Mouse (Mus musculus): ENCODE data around the gene Eefsec. TPM values are rescaled to one million over a fixed set of nuclear protein-coding genes. Genes with fewer than 3 reads are reported as not detected.
A peak's percentile ranks its signal among the peaks of the same experiment; 100 is the strongest.

Eefsec gene
- polyA plus RNA-seq, 1 experiment from 2014 or later = 32.3 TPM

DNA sequence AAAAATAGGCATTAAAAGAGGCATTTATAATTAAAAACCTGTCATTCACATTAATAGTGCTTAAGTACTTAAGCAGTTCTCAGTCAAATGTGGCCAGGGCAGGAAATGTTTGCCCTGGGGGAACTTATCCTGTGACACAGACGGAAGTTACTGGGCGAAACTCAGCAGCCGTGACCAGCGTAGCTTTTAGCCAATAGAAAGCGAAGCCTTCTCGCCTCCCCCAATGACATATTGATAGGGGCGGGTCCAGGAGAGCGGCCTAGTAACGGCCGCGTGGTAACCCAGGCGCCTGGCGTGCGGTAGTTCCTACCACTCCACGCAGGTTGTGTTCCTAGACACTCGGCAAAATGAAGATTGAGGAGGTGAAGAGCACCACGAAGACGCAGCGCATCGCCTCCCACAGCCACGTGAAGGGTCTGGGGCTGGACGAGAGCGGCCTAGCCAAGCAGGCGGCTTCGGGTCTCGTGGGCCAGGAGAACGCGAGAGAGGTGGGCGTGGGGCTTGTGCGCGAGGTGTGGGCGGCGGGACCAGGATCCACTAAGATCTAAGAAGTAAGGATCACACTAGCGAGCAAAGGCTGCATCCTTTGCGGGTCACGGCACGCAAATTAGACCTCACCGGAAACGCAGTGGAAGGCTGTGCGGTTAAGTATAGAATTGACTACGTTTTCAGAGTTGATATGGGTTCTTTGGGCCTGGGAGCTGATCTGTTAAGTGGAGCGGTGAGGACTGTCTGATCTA, 19.0 kb upstream of the Eefsec start, which contains the start of gene Ruvbl1:
TSS of gene Ruvbl1 (plus strand) at position 229 of the 740 bp plus-strand sequence.
- no peaks in the 10 kb centered on the region for H3K27me3 ChIP-seq
- H3K4me3 ChIP-seq = peak within 1 kb of the TSS; percentile 72
- no peak within 1 kb of the TSS for H3K27ac ChIP-seq (replicated peaks)
- no peaks in the 10 kb centered on the region for H3K9me3 ChIP-seq
- WGBS = under 1% methylated on average over 42 of the region's 42 CpGs
- peak; percentile 100 for ATAC-seq (ENCODE audit: low read depth)
- peak within 1 kb of the TSS; percentile 90 for H3K4me2 ChIP-seq
- peaks cover 20% of the 10 kb centered on the region for H3K4me1 ChIP-seq (replicated peaks)
- peak within 1 kb of the TSS; percentile 77 for H3K9ac ChIP-seq
- H3K36me3 ChIP-seq = peaks cover 32% of the 10 kb centered on the region

DNA sequence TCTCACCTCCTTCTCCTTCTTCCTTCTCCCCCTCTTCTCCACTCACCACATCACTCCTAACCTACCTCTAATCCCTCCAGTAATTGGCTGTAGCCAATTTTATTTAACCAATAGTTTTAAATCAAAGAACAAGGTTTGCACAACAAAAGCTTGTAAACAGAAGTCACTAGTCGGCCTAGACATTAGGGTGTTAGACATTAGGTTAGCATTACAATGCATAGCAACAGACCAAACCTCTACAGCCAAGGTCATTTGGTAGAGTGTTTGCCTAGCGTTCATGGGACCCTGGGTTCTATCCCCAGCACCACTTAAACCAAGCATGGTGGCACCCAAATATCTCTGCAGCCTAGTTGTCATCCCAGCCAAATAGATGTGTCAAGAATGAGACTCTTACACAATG, 8.2 kb upstream of the Eefsec start:
- 66% methylated on average over 2 of the region's 2 CpGs for WGBS
- no peak overlapping the region for H3K4me3 ChIP-seq
- no peaks in the 10 kb centered on the region for H3K9me3 ChIP-seq
- H3K9ac ChIP-seq = no peak overlapping the region
- H3K36me3 ChIP-seq = no peaks in the 10 kb centered on the region
- no peak overlapping the region for H3K27ac ChIP-seq (replicated peaks)
- ATAC-seq (ENCODE audit: low read depth) = no peak
- peaks cover 5% of the 10 kb centered on the region; the same call in 1 of the 2 replicates for H3K27me3 ChIP-seq
- H3K4me1 ChIP-seq (replicated peaks) = no peaks in the 10 kb centered on the region
- H3K4me2 ChIP-seq = no peak overlapping the region

DNA sequence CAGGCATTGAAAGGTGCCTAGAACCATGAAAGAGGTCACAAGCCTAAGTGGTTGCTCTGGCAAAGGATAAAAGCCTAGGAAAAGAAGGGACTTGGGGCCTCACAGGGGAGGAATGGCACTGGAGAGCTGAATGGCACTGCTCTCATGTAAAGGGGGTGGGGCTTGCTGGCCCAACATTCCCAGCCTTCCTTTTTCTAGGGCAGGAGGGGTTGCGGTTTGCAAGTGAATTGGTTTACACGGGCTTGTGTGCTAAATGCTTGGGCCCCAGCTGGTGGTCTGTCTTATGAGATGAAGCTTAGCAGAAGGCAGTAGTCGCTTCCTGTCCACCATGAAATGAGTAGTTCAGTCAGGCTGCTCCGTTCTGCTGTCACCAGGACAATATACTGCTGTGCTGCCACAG, 1.1 kb upstream of the Eefsec start:
- peaks cover 11% of the 10 kb centered on the region; the same call in 1 of the 2 replicates for H3K27me3 ChIP-seq
- H3K9me3 ChIP-seq = no peaks in the 10 kb centered on the region
- peaks cover 18% of the 10 kb centered on the region for H3K4me1 ChIP-seq (replicated peaks)
- H3K4me2 ChIP-seq = no peak overlapping the region
- 9% methylated on average over 4 of the region's 4 CpGs for WGBS
- H3K36me3 ChIP-seq = no peaks in the 10 kb centered on the region
- no peak overlapping the region for H3K4me3 ChIP-seq
- H3K9ac ChIP-seq = no peak overlapping the region
- ATAC-seq (ENCODE audit: low read depth) = no peak
- H3K27ac ChIP-seq (replicated peaks) = no peak overlapping the region

DNA sequence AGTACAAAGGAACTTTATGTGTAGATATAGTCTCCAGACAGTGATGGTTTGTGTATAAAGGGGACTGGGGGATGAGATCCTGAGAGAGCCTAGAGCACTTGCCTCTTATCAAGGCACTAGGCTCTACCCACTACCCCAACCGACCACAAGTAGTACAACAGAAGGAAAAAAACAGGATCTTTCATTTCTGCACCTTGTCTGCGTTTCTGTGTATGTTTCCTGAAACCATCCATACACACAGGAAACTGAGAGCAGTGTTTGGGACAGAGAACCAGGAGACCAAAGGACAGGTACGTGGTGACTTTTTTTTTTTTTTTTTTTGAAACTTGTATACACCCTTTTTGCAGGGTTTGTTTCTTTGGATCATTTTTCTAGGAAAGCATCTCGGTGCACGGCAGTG, 678 bp downstream of the Eefsec start:
- peaks cover 18% of the 10 kb centered on the region for H3K4me1 ChIP-seq (replicated peaks)
- WGBS = 11% methylated on average over 5 of the region's 5 CpGs
- peak overlapping the region; percentile 79 for H3K4me3 ChIP-seq
- H3K27me3 ChIP-seq = peaks cover 5% of the 10 kb centered on the region; the same call in 1 of the 2 replicates
- no peak for ATAC-seq (ENCODE audit: low read depth)
- peak overlapping the region; percentile 92 for H3K9ac ChIP-seq
- peak overlapping the region; percentile 81 for H3K4me2 ChIP-seq
- H3K36me3 ChIP-seq = no peaks in the 10 kb centered on the region
- H3K9me3 ChIP-seq = no peaks in the 10 kb centered on the region
- H3K27ac ChIP-seq (replicated peaks) = no peak overlapping the region

DNA sequence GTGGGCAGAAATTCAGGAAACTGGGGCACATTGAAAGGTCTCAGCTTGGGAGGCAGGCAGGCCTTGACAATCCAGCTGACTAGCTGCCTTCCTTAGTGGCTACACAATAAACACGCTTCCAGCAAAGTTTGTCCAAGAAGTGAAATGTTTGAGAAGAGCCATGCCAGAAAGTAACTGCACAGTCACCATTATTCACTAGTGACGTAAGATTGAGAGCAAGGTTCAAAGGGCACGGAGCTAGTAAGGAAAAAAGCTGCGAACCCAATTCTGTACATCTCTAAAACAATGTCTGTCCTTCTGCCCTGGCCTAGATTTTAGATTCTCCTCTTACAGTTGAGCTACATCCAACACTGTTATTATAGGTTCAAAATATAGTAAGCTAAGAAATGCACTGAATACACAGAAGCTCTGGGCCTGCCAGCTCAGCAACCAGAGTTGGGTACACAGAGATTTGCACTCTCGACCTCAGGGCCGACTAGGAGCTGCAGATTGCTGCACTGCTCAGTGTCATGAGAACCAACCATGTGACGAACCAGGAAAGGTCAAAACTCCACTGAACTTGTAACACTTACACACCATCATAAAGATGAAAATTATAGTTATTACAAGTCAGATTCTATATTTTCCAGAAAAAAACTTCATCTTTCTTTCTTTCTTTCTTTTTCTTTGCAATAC, 2.1 kb downstream of the Eefsec start:
- 86% methylated on average over 7 of the region's 7 CpGs for WGBS
- Histone ChIP-seq H3K4me3 (no peak overlapping the region), H3K27ac (replicated peaks) (no peak overlapping the region), H3K4me2 (no peak overlapping the region), H3K9ac (no peak overlapping the region), H3K4me1 (replicated peaks) (peaks cover 19% of the 10 kb centered on the region), H3K9me3 (no peaks in the 10 kb centered on the region), H3K36me3 (no peaks in the 10 kb centered on the region), H3K27me3 (peaks cover 2% of the 10 kb centered on the region; the same call in 1 of the 2 replicates)
- ATAC-seq (ENCODE audit: low read depth) = no peak

DNA sequence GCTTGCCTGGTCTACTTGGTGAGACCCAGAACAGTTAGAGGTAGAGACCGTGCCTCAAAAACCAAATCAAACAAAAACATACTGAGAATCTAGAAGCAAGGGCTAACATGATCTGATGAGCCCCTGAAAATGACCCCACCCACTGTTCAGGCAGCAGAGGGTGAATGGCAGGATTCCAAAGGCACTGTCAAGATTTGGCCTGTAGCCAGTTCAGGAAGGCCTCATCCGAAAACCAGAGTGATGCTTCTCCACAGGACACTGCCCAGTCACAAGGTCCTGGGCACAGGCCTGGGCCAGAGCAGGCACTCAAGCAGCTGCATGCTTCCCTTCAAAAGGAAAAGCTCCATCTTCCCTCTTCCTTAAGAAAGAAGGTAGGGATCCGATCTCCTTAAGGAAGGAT, 2.9 kb downstream of the Eefsec start:
- Histone ChIP-seq H3K4me3 (no peak overlapping the region), H3K9me3 (no peaks in the 10 kb centered on the region), H3K9ac (peak overlapping the region; percentile 38; the same call in 1 of the 2 replicates), H3K36me3 (no peaks in the 10 kb centered on the region), H3K4me1 (replicated peaks) (peaks cover 22% of the 10 kb centered on the region), H3K27me3 (no peaks in the 10 kb centered on the region), H3K27ac (replicated peaks) (no peak overlapping the region), H3K4me2 (no peak overlapping the region)
- ATAC-seq (ENCODE audit: low read depth) = no peak
- 76% methylated on average over 3 of the region's 3 CpGs for WGBS

DNA sequence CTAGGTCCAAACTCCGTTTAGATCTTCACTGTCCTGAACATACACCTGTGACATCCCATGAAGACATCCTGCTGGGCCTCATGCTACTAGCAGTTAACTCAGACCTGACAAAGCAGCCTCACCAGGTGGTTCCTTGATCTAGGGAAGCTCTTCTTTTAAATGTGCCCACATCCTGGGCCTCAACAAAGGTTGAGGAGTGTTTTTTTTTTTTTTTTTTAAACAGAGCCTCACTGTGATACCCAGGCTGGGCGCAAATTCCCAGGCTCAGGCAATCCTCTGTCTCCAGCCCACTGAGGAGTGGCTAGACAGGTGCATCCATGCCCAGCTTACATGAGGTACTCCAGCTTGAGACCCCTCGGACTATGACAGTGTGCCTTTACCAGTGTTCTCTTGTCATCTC, 3.8 kb downstream of the Eefsec start:
- H3K27ac ChIP-seq (replicated peaks) = no peak overlapping the region
- H3K4me3 ChIP-seq = no peak overlapping the region
- peaks cover 22% of the 10 kb centered on the region for H3K4me1 ChIP-seq (replicated peaks)
- no peak overlapping the region for H3K9ac ChIP-seq
- no peaks in the 10 kb centered on the region for H3K36me3 ChIP-seq
- H3K4me2 ChIP-seq = no peak overlapping the region
- no peaks in the 10 kb centered on the region for H3K27me3 ChIP-seq
- ATAC-seq (ENCODE audit: low read depth) = no peak
- H3K9me3 ChIP-seq = no peaks in the 10 kb centered on the region
- 73% methylated on average over 3 of the region's 3 CpGs for WGBS

DNA sequence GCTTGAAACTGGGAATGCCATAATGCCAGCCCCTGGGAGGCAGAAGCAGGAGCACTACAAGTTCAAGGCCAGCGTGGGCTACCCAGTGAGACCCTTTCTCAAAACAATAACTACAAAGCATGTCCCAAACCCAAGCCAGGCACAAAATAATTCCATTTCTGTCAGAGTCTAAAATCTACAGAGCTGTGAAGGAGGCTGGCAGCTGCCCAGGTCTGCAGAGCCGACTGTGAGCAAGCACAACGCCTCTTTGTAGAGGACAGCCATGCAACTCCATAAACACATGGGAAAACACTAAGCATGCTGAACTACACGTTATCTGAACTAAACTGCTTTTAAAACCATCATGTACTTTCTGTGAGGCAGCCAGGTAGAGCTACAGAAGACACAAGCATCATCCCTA, 7.3 kb downstream of the Eefsec start:
- Histone ChIP-seq H3K4me1 (replicated peaks) (peaks cover 4% of the 10 kb centered on the region; the same call in 1 of the 2 replicates), H3K36me3 (no peaks in the 10 kb centered on the region), H3K27me3 (no peaks in the 10 kb centered on the region), H3K4me2 (no peak overlapping the region), H3K27ac (replicated peaks) (no peak overlapping the region), H3K9me3 (no peaks in the 10 kb centered on the region), H3K9ac (no peak overlapping the region), H3K4me3 (no peak overlapping the region)
- ATAC-seq (ENCODE audit: low read depth) = no peak
- 80% methylated on average over 4 of the region's 4 CpGs for WGBS

DNA sequence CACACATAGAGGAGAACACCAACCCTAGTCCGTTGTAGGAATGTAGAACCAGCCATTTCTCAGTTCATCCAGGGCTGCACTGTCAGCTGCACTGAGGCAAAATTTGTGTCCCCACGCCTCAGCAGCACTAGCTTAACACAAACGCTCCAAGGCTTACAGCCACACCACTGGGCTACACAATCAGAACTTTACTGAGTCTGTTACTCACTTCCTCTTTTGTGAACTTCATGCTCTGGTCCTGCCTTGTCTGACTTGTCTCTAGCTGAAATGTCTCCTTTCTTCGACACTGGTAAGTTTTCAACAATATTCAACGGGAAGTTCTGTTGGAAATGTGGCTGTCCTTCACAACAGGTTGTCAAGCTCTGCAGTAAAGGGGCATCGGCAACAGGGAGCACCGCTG, 10.7 kb downstream of the Eefsec start:
- Histone ChIP-seq H3K4me3 (no peak overlapping the region), H3K4me1 (replicated peaks) (peaks cover 4% of the 10 kb centered on the region; the same call in 1 of the 2 replicates), H3K9ac (no peak overlapping the region), H3K27ac (replicated peaks) (no peak overlapping the region), H3K27me3 (no peaks in the 10 kb centered on the region), H3K9me3 (no peaks in the 10 kb centered on the region), H3K36me3 (no peaks in the 10 kb centered on the region), H3K4me2 (no peak overlapping the region)
- WGBS = 91% methylated on average over 7 of the region's 7 CpGs
- no peak for ATAC-seq (ENCODE audit: low read depth)

DNA sequence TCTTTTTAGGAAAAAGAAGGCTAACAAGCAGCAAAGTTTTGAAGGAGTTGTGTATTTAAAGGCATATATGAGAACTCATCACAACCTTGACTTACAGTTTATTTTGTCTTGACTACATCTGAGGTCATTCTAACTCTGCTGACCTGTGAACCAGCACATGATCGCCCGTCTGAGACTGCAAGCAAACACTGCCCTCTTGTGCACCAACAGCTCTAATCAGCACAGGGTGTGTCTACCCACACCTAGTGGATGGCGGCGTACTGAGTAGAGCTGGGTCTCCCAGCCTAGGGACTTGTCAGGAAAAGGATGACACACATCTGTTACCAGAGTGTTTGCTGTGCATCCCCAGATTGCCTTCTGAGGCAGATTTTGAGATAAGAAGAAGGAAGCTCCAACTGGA, 15.1 kb downstream of the Eefsec start:
- H3K4me2 ChIP-seq = no peak overlapping the region
- WGBS = 34% methylated on average over 4 of the region's 4 CpGs
- no peaks in the 10 kb centered on the region for H3K36me3 ChIP-seq
- H3K9me3 ChIP-seq = no peaks in the 10 kb centered on the region
- no peak for ATAC-seq (ENCODE audit: low read depth)
- no peaks in the 10 kb centered on the region for H3K27me3 ChIP-seq
- H3K9ac ChIP-seq = no peak overlapping the region
- H3K4me3 ChIP-seq = no peak overlapping the region
- no peaks in the 10 kb centered on the region for H3K4me1 ChIP-seq (replicated peaks)
- no peak overlapping the region for H3K27ac ChIP-seq (replicated peaks)

DNA sequence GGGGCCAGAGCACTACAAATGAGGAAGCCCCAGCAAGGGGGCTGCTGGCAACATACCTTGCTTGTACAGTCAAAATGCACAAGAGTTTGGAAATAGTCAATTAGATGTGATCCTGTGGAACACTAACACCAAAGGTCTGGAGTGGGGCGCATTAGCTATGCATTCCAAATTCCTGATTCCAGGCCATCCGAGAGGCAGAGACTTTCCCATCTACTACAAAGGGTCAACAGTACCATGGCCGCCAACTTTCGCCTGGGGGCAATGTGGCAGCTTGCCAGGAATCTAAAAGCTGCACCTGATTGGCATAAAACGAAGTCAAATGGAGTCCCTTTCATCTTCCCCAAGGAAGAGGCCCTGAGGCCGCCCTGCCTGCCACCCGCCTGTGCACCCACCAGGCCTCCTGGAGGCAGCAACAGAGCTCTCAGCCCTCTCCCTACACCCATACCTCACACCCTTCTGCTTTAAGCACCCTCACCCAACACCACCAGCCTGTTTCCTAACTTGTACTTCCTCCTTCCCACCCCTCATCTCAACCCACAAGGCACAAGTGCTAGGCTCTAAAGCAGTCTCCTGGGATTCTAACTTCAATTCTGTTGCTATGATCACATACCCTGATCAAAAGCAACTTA, 30.1 kb downstream of the Eefsec start:
- ATAC-seq (ENCODE audit: low read depth) = peak; percentile 61; the same call in 1 of the 2 replicates
- H3K36me3 ChIP-seq = no peaks in the 10 kb centered on the region
- 44% methylated on average over 7 of the region's 7 CpGs for whole genome bisulfite sequencing

DNA sequence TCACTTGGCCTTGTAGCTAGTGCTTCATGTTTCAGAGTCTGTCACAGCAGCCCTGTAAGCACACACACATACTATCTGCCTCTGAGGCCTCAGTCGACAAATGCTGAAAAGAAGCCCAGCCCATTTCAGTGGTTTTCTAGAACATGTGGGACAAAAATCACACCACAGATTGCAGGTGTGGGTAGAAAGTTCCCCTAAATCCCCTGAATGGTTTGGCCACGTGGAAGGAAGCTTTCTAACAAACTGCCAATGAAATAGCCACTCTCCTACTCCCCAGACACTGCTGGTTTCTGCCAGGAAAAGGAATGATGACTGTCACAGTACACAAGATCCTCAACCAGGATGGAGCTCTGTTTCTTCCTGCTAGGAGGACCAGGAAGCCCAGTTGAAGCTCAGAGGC, 33.7 kb downstream of the Eefsec start:
- Histone ChIP-seq H3K4me1 (replicated peaks) (peaks cover 31% of the 10 kb centered on the region), H3K27ac (replicated peaks) (no peak overlapping the region), H3K36me3 (no peaks in the 10 kb centered on the region), H3K27me3 (no peaks in the 10 kb centered on the region), H3K9me3 (no peaks in the 10 kb centered on the region), H3K4me3 (no peak overlapping the region), H3K4me2 (no peak overlapping the region), H3K9ac (no peak overlapping the region)
- 76% methylated on average over 2 of the region's 2 CpGs for WGBS
- no peak for ATAC-seq (ENCODE audit: low read depth)

More for the DNA sequence above, 30.1 kb downstream of the Eefsec start:
- Histone ChIP-seq H3K27ac (replicated peaks) (no peak overlapping the region; the same call in 1 of the 2 replicates), H3K27me3 (no peaks in the 10 kb centered on the region), H3K9ac (no peak overlapping the region), H3K9me3 (no peaks in the 10 kb centered on the region), H3K4me1 (replicated peaks) (peaks cover 16% of the 10 kb centered on the region), H3K4me2 (no peak overlapping the region), H3K4me3 (no peak overlapping the region)

Data from neural tube, embryonic 13.5 days (tissue).